Mouse (Mus musculus): ENCODE measurements around the gene Akna. TPM values are rescaled to one million over a fixed set of nuclear protein-coding genes. Genes with fewer than 3 reads are reported as not detected.
"Not testable (repeated sequence)": the region's sequence is repeated elsewhere in the genome, so short reads cannot be mapped to it uniquely, and the experiment has no call there.

The Akna gene
- polyA plus RNA-seq, 1 experiment from 2014 or later: 4.8 TPM

DNA sequence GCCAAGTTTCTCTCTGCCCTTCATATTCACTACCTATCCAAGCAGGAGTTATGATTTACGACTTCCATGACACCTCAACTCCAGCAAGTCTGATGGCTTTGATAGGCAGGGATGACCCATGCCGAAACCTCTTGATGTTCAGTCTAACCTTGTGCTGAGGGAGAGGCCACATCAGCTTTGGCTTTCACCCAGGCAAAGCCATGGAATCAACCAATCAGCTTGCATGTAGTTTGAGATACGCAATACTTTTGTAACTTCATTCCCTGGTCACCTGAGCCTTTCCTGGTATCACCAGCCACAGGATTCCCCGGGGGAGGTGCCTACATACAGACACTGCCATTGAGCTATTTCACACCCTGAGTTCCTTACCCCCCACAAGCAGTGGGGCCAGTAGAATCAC is 56.5 kb downstream of the Akna start:
- no peak overlapping the region for H3K9ac ChIP-seq
- H3K9me3 ChIP-seq: no peaks in the 10 kb centered on the region
- WGBS: 86% methylated on average over 4 of the region's 4 CpGs
- H3K27me3 ChIP-seq: no peaks in the 10 kb centered on the region
- no peak overlapping the region for H3K27ac ChIP-seq (replicated peaks)
- no peak for ATAC-seq (ENCODE audit: low read depth)
- H3K4me3 ChIP-seq: no peak overlapping the region
- H3K4me1 ChIP-seq (replicated peaks): no peaks in the 10 kb centered on the region
- no peak overlapping the region for H3K4me2 ChIP-seq
- no peaks in the 10 kb centered on the region for H3K36me3 ChIP-seq

DNA sequence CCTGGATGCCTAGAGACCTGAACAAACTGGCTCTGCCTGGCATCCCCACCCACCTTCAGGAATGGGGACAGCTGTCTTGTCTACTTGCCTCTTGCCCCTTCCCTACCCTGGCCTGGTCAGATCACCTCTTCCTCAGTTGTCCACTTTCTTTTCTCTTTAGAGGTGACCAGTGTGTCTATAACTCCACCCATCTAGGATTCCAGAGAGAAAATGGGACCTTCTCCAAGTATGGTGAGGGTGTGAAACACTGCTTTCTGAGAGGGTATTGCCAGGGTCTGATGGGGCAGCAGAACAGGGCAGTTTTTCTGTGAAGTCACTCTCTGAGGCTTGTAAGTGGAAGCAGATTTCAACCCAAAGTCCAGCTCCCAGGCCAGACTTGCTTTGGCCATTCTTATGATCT is 57.9 kb downstream of the Akna start:
- H3K4me1 ChIP-seq (replicated peaks): no peaks in the 10 kb centered on the region
- no peak for ATAC-seq (ENCODE audit: low read depth)
- H3K27ac ChIP-seq (replicated peaks): no peak overlapping the region
- H3K4me2 ChIP-seq: no peak overlapping the region
- no peaks in the 10 kb centered on the region for H3K27me3 ChIP-seq
- no peak overlapping the region for H3K9ac ChIP-seq
- H3K36me3 ChIP-seq: no peaks in the 10 kb centered on the region
- no peaks in the 10 kb centered on the region for H3K9me3 ChIP-seq
- no peak overlapping the region for H3K4me3 ChIP-seq

DNA sequence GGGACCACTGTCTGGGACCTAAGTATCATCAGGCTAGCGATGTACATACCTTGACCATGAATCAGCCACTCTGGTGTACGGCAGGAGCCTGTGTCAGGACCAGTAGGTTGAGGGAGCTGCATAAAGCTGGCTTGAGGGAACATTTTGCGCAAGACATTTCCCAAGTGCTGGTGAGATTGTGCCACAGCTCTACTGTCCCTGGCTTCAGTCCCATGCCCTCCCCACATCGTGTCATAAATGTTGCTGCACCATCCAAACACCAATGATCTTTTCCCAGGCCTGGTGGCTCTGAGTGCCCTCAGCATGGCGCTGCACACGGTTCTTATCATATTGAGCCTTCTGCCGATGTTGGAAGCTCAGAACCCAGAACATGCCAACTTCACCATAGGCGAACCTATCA is 58.9 kb downstream of the Akna start, which contains the start of gene Orm1:
Gene Orm1 (plus strand): TSS at position 266 of the 400 bp plus-strand sequence.
- Histone ChIP-seq H3K9me3 (no peaks in the 10 kb centered on the region), H3K27me3 (no peaks in the 10 kb centered on the region), H3K27ac (replicated peaks) (no peak within 1 kb of the TSS), H3K4me2 (no peak within 1 kb of the TSS), H3K4me1 (replicated peaks) (no peaks in the 10 kb centered on the region), H3K9ac (no peak within 1 kb of the TSS), H3K4me3 (no peak within 1 kb of the TSS), H3K36me3 (no peaks in the 10 kb centered on the region)
- ATAC-seq (ENCODE audit: low read depth): no peak
- 90% methylated on average over 8 of the region's 8 CpGs for WGBS

DNA sequence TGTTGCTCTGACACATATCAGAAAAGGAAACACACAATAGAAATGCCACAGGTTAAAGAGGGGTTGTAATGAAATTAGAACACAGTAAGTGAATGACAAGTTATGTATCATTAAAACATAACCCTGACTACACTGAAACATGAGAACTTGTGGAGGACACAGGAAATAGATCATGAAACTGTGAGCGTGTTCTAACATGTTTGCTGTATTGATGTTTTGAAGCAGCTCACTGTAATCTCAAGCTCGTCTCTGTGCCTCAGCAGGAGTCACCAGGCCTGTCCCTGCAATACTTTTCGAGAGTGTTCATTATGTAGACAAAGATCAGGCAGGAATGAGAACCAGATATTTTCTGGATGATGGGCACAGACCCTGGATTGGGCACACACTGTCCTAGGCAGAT is 59.5 kb downstream of the Akna start:
- Histone ChIP-seq H3K4me2 (no peak overlapping the region), H3K4me3 (no peak overlapping the region), H3K4me1 (replicated peaks) (no peaks in the 10 kb centered on the region), H3K9ac (no peak overlapping the region), H3K36me3 (no peaks in the 10 kb centered on the region), H3K9me3 (no peaks in the 10 kb centered on the region), H3K27me3 (no peaks in the 10 kb centered on the region), H3K27ac (replicated peaks) (no peak overlapping the region)
- no peak for ATAC-seq (ENCODE audit: low read depth)
- 75% methylated on average over 3 of the region's 3 CpGs for WGBS

DNA sequence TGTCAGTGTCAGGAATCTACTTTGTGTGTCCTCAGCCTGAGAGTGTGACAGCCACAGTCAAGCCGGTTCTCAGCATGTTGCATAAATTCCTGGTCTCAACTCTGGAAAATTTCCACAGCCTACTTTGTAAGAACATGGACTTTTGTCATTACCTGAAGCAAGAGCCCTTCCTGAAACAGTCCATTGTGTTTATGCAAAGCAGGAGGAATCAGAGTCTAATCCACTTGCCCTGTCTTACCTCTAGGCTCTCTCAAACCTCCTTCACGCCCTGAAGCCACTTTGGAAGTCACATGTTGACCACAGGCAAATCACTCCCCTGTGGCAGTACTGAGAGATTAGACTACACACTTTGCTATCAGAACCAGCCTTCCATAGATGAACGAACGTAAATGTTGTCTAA is 60.7 kb downstream of the Akna start:
- H3K9ac ChIP-seq: no peak overlapping the region
- H3K4me1 ChIP-seq (replicated peaks): no peaks in the 10 kb centered on the region
- H3K4me2 ChIP-seq: no peak overlapping the region
- H3K36me3 ChIP-seq: no peaks in the 10 kb centered on the region
- no peaks in the 10 kb centered on the region for H3K27me3 ChIP-seq
- H3K27ac ChIP-seq (replicated peaks): no peak overlapping the region
- no peaks in the 10 kb centered on the region for H3K9me3 ChIP-seq
- no peak for ATAC-seq (ENCODE audit: low read depth)
- H3K4me3 ChIP-seq: no peak overlapping the region
- whole genome bisulfite sequencing: 75% methylated on average over 4 of the region's 4 CpGs

DNA sequence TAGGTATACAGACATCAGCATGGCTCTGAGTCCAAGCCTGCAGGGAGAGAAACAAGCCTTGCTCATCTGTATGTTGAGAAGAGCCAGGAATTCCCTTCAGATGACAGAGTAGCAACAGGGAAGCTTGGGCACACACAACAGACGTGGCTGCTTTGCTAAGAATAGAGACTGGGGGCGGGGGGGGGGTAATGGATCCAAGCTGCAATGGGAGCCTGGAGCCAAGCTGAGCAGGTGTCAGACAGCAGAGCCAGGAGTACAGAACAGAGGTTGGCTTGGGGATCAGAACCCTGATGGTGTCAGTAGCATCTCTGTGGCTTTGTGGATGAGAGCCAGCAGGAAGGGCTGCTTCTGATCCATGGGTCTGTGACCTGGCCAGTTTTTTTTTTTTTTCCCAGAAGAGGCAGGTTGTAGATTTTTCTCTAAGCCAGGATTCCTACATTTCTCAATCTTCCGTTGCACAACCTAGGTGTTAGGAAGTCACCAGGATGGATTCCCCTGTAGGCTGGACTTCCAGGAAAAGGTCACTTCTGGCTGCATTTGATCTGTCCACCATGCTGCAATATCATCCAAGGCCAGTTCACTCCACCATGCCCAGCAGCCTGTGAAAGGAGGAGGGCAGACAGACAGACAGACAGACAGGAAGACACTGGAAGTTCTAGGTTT is 64.6 kb downstream of the Akna start:
- no peak overlapping the region for H3K9ac ChIP-seq
- H3K4me1 ChIP-seq (replicated peaks): no peaks in the 10 kb centered on the region
- no peak overlapping the region for H3K4me2 ChIP-seq
- no peaks in the 10 kb centered on the region for H3K9me3 ChIP-seq
- no peak for ATAC-seq (ENCODE audit: low read depth)
- no peaks in the 10 kb centered on the region for H3K36me3 ChIP-seq
- no peak overlapping the region for H3K27ac ChIP-seq (replicated peaks)
- WGBS: 69% methylated on average over 3 of the region's 3 CpGs
- H3K27me3 ChIP-seq: no peaks in the 10 kb centered on the region
- no peak overlapping the region for H3K4me3 ChIP-seq

DNA sequence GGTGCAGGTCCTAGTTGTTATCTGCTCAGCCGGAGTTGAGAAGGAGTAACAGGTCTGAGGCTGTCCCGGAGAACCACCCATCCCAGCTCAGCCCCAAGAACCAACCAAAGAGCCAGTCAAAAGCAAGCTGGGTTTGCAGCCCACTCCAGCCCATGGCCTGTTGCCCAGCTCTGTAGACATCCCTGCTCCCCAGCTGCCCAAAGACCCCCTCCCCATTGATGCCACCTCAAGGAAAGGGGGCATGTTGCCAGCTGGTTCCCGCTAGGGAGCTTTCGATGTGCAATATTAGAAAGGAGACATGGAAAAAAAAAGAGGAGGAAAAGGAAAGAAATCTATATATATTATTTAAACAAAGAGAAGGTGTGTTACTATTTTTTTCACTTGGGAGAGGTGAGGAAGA is 69.8 kb downstream of the Akna start:
- ATAC-seq (ENCODE audit: low read depth): no peak
- H3K36me3 ChIP-seq: no peaks in the 10 kb centered on the region
- no peak overlapping the region for H3K4me3 ChIP-seq
- no peak overlapping the region for H3K4me2 ChIP-seq
- no peaks in the 10 kb centered on the region for H3K27me3 ChIP-seq
- no peak overlapping the region for H3K9ac ChIP-seq
- no peak overlapping the region for H3K27ac ChIP-seq (replicated peaks)
- WGBS: 96% methylated on average over 4 of the region's 4 CpGs
- no peaks in the 10 kb centered on the region for H3K4me1 ChIP-seq (replicated peaks)
- no peaks in the 10 kb centered on the region for H3K9me3 ChIP-seq

DNA sequence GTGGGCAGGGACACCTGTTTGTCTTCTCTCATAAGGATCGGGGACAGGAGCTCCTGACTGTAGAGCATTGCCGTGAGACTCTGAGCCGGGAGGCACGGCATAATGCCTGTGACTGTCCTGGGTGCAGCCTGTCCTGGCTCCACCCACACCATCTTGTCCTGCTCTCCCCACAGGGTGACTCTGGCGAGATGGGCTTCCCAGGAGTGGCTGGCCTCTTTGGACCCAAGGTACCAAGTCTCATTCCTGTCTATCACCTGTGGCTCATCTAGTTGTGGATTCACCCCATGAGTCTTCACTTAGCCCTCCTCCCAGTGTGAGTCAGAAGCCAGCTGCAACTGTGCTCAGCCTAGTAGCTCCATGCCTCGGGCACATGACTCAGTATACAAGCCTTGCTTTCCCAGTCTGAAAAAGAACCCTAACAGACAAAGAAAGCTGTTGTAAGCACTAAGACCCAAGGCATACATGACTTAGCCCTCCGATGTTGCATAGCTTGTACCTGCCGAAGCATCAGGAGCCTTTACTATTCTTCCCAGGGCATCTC is 79.8 kb downstream of the Akna start:
- 85% methylated on average over 8 of the region's 8 CpGs for WGBS
- Histone ChIP-seq H3K4me3 (no peak overlapping the region), H3K27me3 (no peaks in the 10 kb centered on the region), H3K36me3 (peaks cover 9% of the 10 kb centered on the region), H3K9me3 (no peaks in the 10 kb centered on the region), H3K27ac (replicated peaks) (no peak overlapping the region), H3K4me1 (replicated peaks) (peaks cover 9% of the 10 kb centered on the region), H3K9ac (no peak overlapping the region), H3K4me2 (no peak overlapping the region)
- ATAC-seq (ENCODE audit: low read depth): no peak

DNA sequence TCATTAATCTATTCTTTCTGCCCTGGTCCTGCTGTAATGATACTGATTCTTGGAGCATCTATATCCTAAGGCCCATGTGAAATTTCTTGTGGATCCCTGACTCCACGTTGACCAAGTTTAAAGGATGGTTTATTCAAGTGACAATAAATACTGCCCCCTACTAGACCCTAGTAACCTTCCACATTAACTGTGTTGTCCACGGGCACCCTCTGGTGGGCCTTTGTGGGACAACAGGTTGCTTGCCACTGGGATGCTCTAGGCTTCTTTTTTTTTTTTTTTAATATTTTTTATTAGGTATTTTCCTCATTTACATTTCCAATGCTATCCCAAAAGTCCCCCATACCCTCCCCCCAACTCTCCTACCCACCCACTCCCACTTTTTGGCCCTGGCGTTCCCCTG is 83.6 kb downstream of the Akna start:
- not testable (repeated sequence) for H3K9ac ChIP-seq; H3K9me3 ChIP-seq; H3K4me3 ChIP-seq; H3K4me1 ChIP-seq (replicated peaks); H3K4me2 ChIP-seq; H3K27ac ChIP-seq (replicated peaks); H3K27me3 ChIP-seq; H3K36me3 ChIP-seq; ATAC-seq (ENCODE audit: low read depth)
- WGBS: 28% methylated on average over 3 of the region's 3 CpGs

Other genes starting within 250 kb of the Akna start
- gene Ambp, start 248.6 kb downstream of the Akna start, polyA plus RNA-seq (2015; fragmentation: Nextera tagmentation; extraction: Ambion mirVana): 0.23 and 0.66 TPM in 2 replicates
- gene Kif12, start 231.2 kb downstream of the Akna start, polyA plus RNA-seq (2015; fragmentation: Nextera tagmentation; extraction: Ambion mirVana): not detected in 2 replicates
- 3.0 and 4.6 TPM in 2 replicates for gene Col27a1, start 189.3 kb downstream of the Akna start, polyA plus RNA-seq (2015; fragmentation: Nextera tagmentation; extraction: Ambion mirVana)
- gene Orm1, start 58.8 kb downstream of the Akna start, polyA plus RNA-seq (2015; fragmentation: Nextera tagmentation; extraction: Ambion mirVana): not detected in 2 replicates
- gene Orm3, start 47.2 kb downstream of the Akna start, polyA plus RNA-seq (2015; fragmentation: Nextera tagmentation; extraction: Ambion mirVana): not detected in 2 replicates
- not detected in 2 replicates for gene Orm2, start 40.9 kb downstream of the Akna start, polyA plus RNA-seq (2015; fragmentation: Nextera tagmentation; extraction: Ambion mirVana)
- gene Whrn, start 92.6 kb upstream of the Akna start, polyA plus RNA-seq (2015; fragmentation: Nextera tagmentation; extraction: Ambion mirVana): 4.2 and 5.6 TPM in 2 replicates
- 450 and 499 TPM in 2 replicates for gene Atp6v1g1, start 141.4 kb upstream of the Akna start, polyA plus RNA-seq (2015; fragmentation: Nextera tagmentation; extraction: Ambion mirVana)
- gene Tmem268, start 155.4 kb upstream of the Akna start, polyA plus RNA-seq (2015; fragmentation: Nextera tagmentation; extraction: Ambion mirVana): 3.7 and 3.8 TPM in 2 replicates
- gene Gm11213, start 201.9 kb upstream of the Akna start, polyA plus RNA-seq (2015; fragmentation: Nextera tagmentation; extraction: Ambion mirVana): not detected in 2 replicates
- not detected in 2 replicates for gene Tex48, start 219.1 kb upstream of the Akna start, polyA plus RNA-seq (2015; fragmentation: Nextera tagmentation; extraction: Ambion mirVana)